Mouse (Mus musculus) CH12F3 (cell line): ENCODE results near the gene Gm7971.
"Not testable (repeated sequence)": the region's sequence is repeated elsewhere in the genome, so short reads cannot be mapped to it uniquely, and the experiment has no call there.

Source experiments
- in situ Hi-C: fragments of 300-500 bp; cut with MboI; formaldehyde crosslinking; loops from 2 replicates; pipeline ENCODE4 v1.14.3; 2020; ENCODE audit warnings: low sequenced_read_pairs

The Gm7971 gene

DNA sequence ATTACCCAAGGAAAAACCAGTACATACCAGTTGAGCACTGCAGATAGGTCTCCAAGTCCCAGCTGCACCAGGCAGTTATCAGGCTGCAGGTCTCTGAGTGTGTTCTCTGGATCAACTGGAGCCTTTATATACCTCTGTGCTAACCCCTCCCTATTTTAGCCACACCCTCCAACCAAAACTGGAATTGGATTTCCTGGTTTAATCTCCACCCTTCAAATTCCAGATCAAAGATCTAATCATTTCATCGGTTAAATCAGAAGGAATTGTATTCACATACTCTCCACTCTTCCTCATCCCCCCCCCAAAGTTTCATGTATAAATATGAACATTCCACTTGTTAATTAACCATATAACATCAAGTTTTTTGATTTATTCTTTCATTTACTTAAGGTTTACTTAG, at the start of gene Gm7971:
TSS of gene Gm7971 (minus strand) at position 101 of the 400 bp plus-strand sequence.
- in situ Hi-C loops: not testable (repeated sequence)
